Mouse (Mus musculus) layer of hippocampus, postnatal 36 days (tissue): ENCODE data around the gene Ccer1. TPM values are rescaled to one million over a fixed set of nuclear protein-coding genes. Genes with fewer than 3 reads are reported as not detected.

Source experiments
- total RNA-seq, 2 experiments: library from RNA; stranded (reverse); gene quantifications; 2 replicates each; pipeline ENCODE4 v1.2.3; 2021

Gene Ccer1
- total RNA-seq, 2 experiments from 2014 or later: not detected

Other genes starting within 250 kb of the Ccer1 start
- gene Dcn, start 213.4 kb upstream of the Ccer1 start, total RNA-seq: 10 to 100 TPM; 35.9 to 39.4 TPM
- gene Lum, start 127.9 kb upstream of the Ccer1 start, total RNA-seq: 1 to 10 TPM; 3.3 to 3.4 TPM
- gene Kera, start 86.2 kb upstream of the Ccer1 start, total RNA-seq: under 1 TPM in 1 of 2 experiments, not detected in 1; 0.15 TPM
- gene Epyc, start 49.0 kb upstream of the Ccer1 start, total RNA-seq: not detected
- under 1 TPM; 0.40 to 0.42 TPM for gene C030005K15Rik, start 33.7 kb downstream of the Ccer1 start, total RNA-seq